Mouse (Mus musculus) limb, embryonic 14.5 days (tissue): ENCODE measurements around the gene Crhr1. TPM values are rescaled to one million over a fixed set of nuclear protein-coding genes. Genes with fewer than 3 reads are reported as not detected.

Source experiments
- ATAC-seq: fragments of 200-750 bp; cut with Nextera tagmentation; 2 replicates; pipeline ENCODE4 v1.8.0; 2017; ENCODE audit warnings: low read depth, moderate number of reproducible peaks, moderate TSS enrichment; ENCODE audit not compliant: low FRiP score
- DNase-seq: peaks from one replicate; pipeline ENCODE4 v3.0.0-alpha.2; 2015; ENCODE audit warnings: low spot score
- H3K27ac ChIP-seq: fragments of 300-500 bp; sonication (generic); replicated peaks from 2 replicates; pipeline ENCODE4 v1.5.1; 2014; ENCODE audit warnings: low read depth, mild to moderate bottlenecking, low read length, moderate library complexity, mixed read lengths
- H3K27me3 ChIP-seq: fragments of 300-500 bp; sonication (generic); 2 replicates; pipeline ENCODE4 v1.6.1; 2014; ENCODE audit warnings: low read length, mixed read lengths; ENCODE audit not compliant: control insufficient read depth, insufficient read depth
- H3K36me3 ChIP-seq: fragments of 300-500 bp; sonication (generic); 2 replicates; pipeline ENCODE4 v1.6.1; 2014; ENCODE audit warnings: mild to moderate bottlenecking, low read length, moderate library complexity, mixed read lengths; ENCODE audit not compliant: control insufficient read depth, insufficient read depth
- H3K4me1 ChIP-seq: fragments of 300-500 bp; sonication (generic); 2 replicates; pipeline ENCODE4 v1.6.1; 2014; ENCODE audit warnings: antibody characterized with exemption, low read length, mixed read lengths; ENCODE audit not compliant: control insufficient read depth, insufficient read depth
- H3K4me2 ChIP-seq: fragments of 300-500 bp; sonication (generic); replicated peaks from 2 replicates; pipeline ENCODE4 v1.6.1; 2014; ENCODE audit warnings: low read depth, mild to moderate bottlenecking, low read length, moderate library complexity; ENCODE audit not compliant: severe bottlenecking
- H3K4me3 ChIP-seq: fragments of 300-500 bp; sonication (generic); replicated peaks from 2 replicates; pipeline ENCODE4 v1.5.1; 2014; ENCODE audit warnings: low read length
- H3K9ac ChIP-seq: fragments of 300-500 bp; sonication (generic); 2 replicates; pipeline ENCODE4 v1.6.1; 2014; ENCODE audit warnings: mild to moderate bottlenecking, low read depth, low read length, moderate library complexity; ENCODE audit not compliant: severe bottlenecking
- H3K9me3 ChIP-seq: fragments of 300-500 bp; sonication (generic); 2 replicates; pipeline ENCODE4 v1.6.1; 2016; ENCODE audit warnings: low read length; ENCODE audit not compliant: control insufficient read depth
- POLR2A ChIP-seq: fragments of 200-500 bp; IDR thresholded peaks from 2 replicates; pipeline ENCODE4 v1.8.0; 2012; ENCODE audit warnings: inconsistent platforms, mild to moderate bottlenecking, moderate library complexity, borderline replicate concordance; ENCODE audit not compliant: insufficient read depth, insufficient read length; ENCODE audit errors: extremely low read depth
- whole genome bisulfite sequencing: fragments of 180-500 bp; shearing (Covaris S2); extraction: QIAGEN DNeasy Blood & Tissue Kit; methylation state at CpG from one replicate; pipeline ENCODE4 v1.1.7; 2014; 5-methylcytosine and 5-hydroxymethylcytosine counted together
- polyA plus RNA-seq, 2 experiments: library from polyadenylated mRNA; depleted of rRNA in 1 of 2; stranded (reverse) in 1 of 2; unstranded in 1 of 2; fragments of >200 nt; fragmentation: Nextera tagmentation in 1 of 2; extraction: Ambion mirVana in 1 of 2; gene quantifications; 2 replicates each; pipeline versions ENCODE4 v1.2.1 to v1.2.3; 2012 to 2014

Gene Crhr1
- polyA plus RNA-seq, 2 experiments = 0.09 TPM; not detected in 1

GRCm38 (mm10) chr11:104123479-104123878, 9.2 kb upstream of the Crhr1 start:
- no peaks in the 10 kb centered on the region for H3K4me1 ChIP-seq
- no peaks in the 10 kb centered on the region for H3K27me3 ChIP-seq
- H3K4me2 ChIP-seq = no peak overlapping the region
- H3K9ac ChIP-seq = no peak overlapping the region
- TF ChIP-seq POLR2A = no peak
- H3K27ac ChIP-seq = no peak overlapping the region
- no peaks in the 10 kb centered on the region for H3K9me3 ChIP-seq
- no peak overlapping the region for H3K4me3 ChIP-seq
- H3K36me3 ChIP-seq = no peaks in the 10 kb centered on the region
- ATAC-seq (no peak), DNase-seq (no peak)
- 71% methylated on average over 10 of the region's 10 CpGs for WGBS

- no peak for ATAC-seq
- Histone ChIP-seq H3K27me3 (no peaks in the 10 kb centered on the region), H3K36me3 (no peaks in the 10 kb centered on the region), H3K27ac (no peak overlapping the region), H3K9ac (no peak overlapping the region), H3K4me2 (no peak overlapping the region), H3K4me3 (no peak overlapping the region), H3K4me1 (no peaks in the 10 kb centered on the region), H3K9me3 (no peaks in the 10 kb centered on the region)
- 65% methylated on average over 3 of the region's 3 CpGs for WGBS
- peak; percentile 18 for DNase-seq
- TF ChIP-seq POLR2A = no peak
These were observed 8.1 kb upstream of the Crhr1 start for GRCm38 (mm10) chr11:104124582-104124981.

- no peak for TF ChIP-seq POLR2A
- Histone ChIP-seq H3K36me3 (no peaks in the 10 kb centered on the region), H3K9ac (no peak overlapping the region), H3K27me3 (peaks cover 36% of the 10 kb centered on the region), H3K27ac (no peak overlapping the region), H3K4me1 (peaks cover 4% of the 10 kb centered on the region; the same call in 1 of the 2 replicates), H3K4me3 (no peak overlapping the region), H3K4me2 (no peak overlapping the region), H3K9me3 (no peaks in the 10 kb centered on the region)
- DNase-seq = no peak
- whole genome bisulfite sequencing = 83% methylated on average over 5 of the region's 5 CpGs
- ATAC-seq = no peak
These were observed 3.2 kb upstream of the Crhr1 start for GRCm38 (mm10) chr11:104129466-104129865.

- no peak for TF ChIP-seq POLR2A
- H3K9me3 ChIP-seq = no peaks in the 10 kb centered on the region
- H3K9ac ChIP-seq = no peak overlapping the region
- no peak overlapping the region for H3K27ac ChIP-seq
- H3K4me1 ChIP-seq = peaks cover 4% of the 10 kb centered on the region; the same call in 1 of the 2 replicates
- DNase-seq (no peak), ATAC-seq (no peak)
- no peak overlapping the region for H3K4me3 ChIP-seq
- H3K36me3 ChIP-seq = no peaks in the 10 kb centered on the region
- H3K4me2 ChIP-seq = no peak overlapping the region; the same call in 1 of the 2 replicates
- peaks cover 44% of the 10 kb centered on the region for H3K27me3 ChIP-seq
- 75% methylated on average over 15 of the region's 15 CpGs for WGBS
These were observed 1.7 kb upstream of the Crhr1 start for GRCm38 (mm10) chr11:104130721-104131647.

GRCm38 (mm10) chr11:104131756-104132155, 899 bp upstream of the Crhr1 start:
- peak overlapping the region; percentile 44; the same call in 1 of the 2 replicates for H3K9ac ChIP-seq
- WGBS = 3% methylated on average over 21 of the region's 21 CpGs
- peak overlapping the region; percentile 49 for H3K4me3 ChIP-seq
- H3K36me3 ChIP-seq = no peaks in the 10 kb centered on the region
- no peaks in the 10 kb centered on the region for H3K9me3 ChIP-seq
- ATAC-seq (no peak; the same call in 1 of the 2 replicates), DNase-seq (peak; percentile 5)
- no peak for TF ChIP-seq POLR2A
- H3K27me3 ChIP-seq = peaks cover 49% of the 10 kb centered on the region
- H3K27ac ChIP-seq = no peak overlapping the region
- peaks cover 4% of the 10 kb centered on the region; the same call in 1 of the 2 replicates for H3K4me1 ChIP-seq
- peak overlapping the region; percentile 99 for H3K4me2 ChIP-seq
